Mouse (Mus musculus): Measurements from ENCODE around the gene Gart. TPM values are rescaled to one million over a fixed set of nuclear protein-coding genes. Genes with fewer than 3 reads are reported as not detected.

The Gart gene
- polyA plus RNA-seq, 1 experiment from 2014 or later, result 64.2 TPM

GRCm38 (mm10) chr16:91644901-91645300 lies 1.9 kb downstream of the Gart start:
- no peak for ATAC-seq (ENCODE audit: low FRiP score, low TSS enrichment)
- no peak overlapping the region for H3K4me3 ChIP-seq (replicated peaks; ENCODE audit: low read depth, low read length)
- H3K9me3 ChIP-seq (ENCODE audit: control insufficient read depth, low read length), result no peaks in the 10 kb centered on the region
- H3K36me3 ChIP-seq (ENCODE audit: control insufficient read depth, insufficient read depth, low read length), result peaks cover 28% of the 10 kb centered on the region
- no peak for DNase-seq
- no peak overlapping the region for H3K9ac ChIP-seq (replicated peaks; ENCODE audit: low read length)
- WGBS, result 90% methylated on average over 2 of the region's 2 CpGs
- H3K27me3 ChIP-seq (ENCODE audit: control insufficient read depth, insufficient read depth, low read length), result no peaks in the 10 kb centered on the region
- peaks cover 14% of the 10 kb centered on the region for H3K4me1 ChIP-seq (ENCODE audit: control insufficient read depth, insufficient read depth, low read length)
- H3K27ac ChIP-seq (replicated peaks; ENCODE audit: low read depth, low read length), result no peak overlapping the region
- H3K4me2 ChIP-seq (ENCODE audit: low read length), result no peak overlapping the region

DNA sequence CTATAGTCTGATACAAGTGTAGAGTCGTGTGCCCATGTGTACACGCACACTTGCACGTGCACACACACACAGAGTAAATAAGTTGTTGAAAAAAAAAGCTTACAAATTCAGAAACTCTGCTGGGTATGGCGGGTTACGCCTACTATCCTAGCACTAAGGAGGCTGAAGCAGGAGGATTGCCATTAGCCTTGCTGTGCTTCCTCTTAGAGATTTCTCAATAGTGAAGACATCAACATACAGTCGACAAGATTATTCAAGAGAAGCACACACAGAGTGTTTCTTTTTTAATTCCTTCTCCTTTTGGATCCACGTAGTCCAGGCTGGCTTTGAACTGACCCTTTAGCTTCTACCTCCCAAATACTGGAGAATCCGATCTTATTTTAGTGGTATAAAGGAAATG lies 6.6 kb downstream of the Gart start:
- Histone ChIP-seq H3K4me3 (replicated peaks; ENCODE audit: low read depth, low read length) (no peak overlapping the region), H3K27me3 (ENCODE audit: control insufficient read depth, insufficient read depth, low read length) (no peaks in the 10 kb centered on the region), H3K9ac (replicated peaks; ENCODE audit: low read length) (no peak overlapping the region), H3K9me3 (ENCODE audit: control insufficient read depth, low read length) (no peaks in the 10 kb centered on the region), H3K36me3 (ENCODE audit: control insufficient read depth, insufficient read depth, low read length) (peaks cover 73% of the 10 kb centered on the region), H3K4me1 (ENCODE audit: control insufficient read depth, insufficient read depth, low read length) (no peaks in the 10 kb centered on the region), H3K27ac (replicated peaks; ENCODE audit: low read depth, low read length) (no peak overlapping the region), H3K4me2 (ENCODE audit: low read length) (no peak overlapping the region)
- 95% methylated on average over 8 of the region's 8 CpGs for WGBS
- no peak for ATAC-seq (ENCODE audit: low FRiP score, low TSS enrichment)
- no peak for DNase-seq

DNA sequence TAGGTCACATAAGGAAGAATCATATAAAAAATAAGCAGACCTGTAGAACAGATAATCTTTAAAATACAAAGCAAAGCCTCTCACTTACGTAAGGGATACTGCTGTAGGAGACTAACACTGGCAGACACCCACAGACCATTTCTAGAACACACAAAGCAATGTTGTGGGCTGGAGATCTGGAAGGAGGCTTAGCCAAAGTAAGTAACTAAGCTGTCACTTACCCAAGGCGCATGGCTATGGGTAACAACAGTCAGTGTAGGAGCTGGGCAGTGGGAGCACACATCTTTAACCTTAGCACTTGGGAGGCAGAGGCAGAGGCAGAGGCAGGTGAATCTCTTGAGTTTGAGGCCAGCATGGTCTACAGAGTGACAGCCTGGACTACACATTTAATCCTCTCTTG lies 7.1 kb downstream of the Gart start:
- Histone ChIP-seq H3K36me3 (ENCODE audit: control insufficient read depth, insufficient read depth, low read length) (peaks cover 76% of the 10 kb centered on the region), H3K27ac (replicated peaks; ENCODE audit: low read depth, low read length) (no peak overlapping the region), H3K27me3 (ENCODE audit: control insufficient read depth, insufficient read depth, low read length) (no peaks in the 10 kb centered on the region), H3K4me3 (replicated peaks; ENCODE audit: low read depth, low read length) (no peak overlapping the region), H3K4me1 (ENCODE audit: control insufficient read depth, insufficient read depth, low read length) (no peaks in the 10 kb centered on the region), H3K4me2 (ENCODE audit: low read length) (no peak overlapping the region), H3K9ac (replicated peaks; ENCODE audit: low read length) (no peak overlapping the region), H3K9me3 (ENCODE audit: control insufficient read depth, low read length) (no peaks in the 10 kb centered on the region)
- ATAC-seq (ENCODE audit: low FRiP score, low TSS enrichment), result no peak
- WGBS, result 96% methylated on average over 2 of the region's 2 CpGs
- DNase-seq, result no peak

GRCm38 (mm10) chr16:91639161-91639560 lies 7.6 kb downstream of the Gart start:
- Histone ChIP-seq H3K27ac (replicated peaks; ENCODE audit: low read depth, low read length) (no peak overlapping the region), H3K4me1 (ENCODE audit: control insufficient read depth, insufficient read depth, low read length) (no peaks in the 10 kb centered on the region), H3K36me3 (ENCODE audit: control insufficient read depth, insufficient read depth, low read length) (peaks cover 76% of the 10 kb centered on the region), H3K9ac (replicated peaks; ENCODE audit: low read length) (no peak overlapping the region), H3K4me2 (ENCODE audit: low read length) (no peak overlapping the region), H3K9me3 (ENCODE audit: control insufficient read depth, low read length) (no peaks in the 10 kb centered on the region), H3K27me3 (ENCODE audit: control insufficient read depth, insufficient read depth, low read length) (no peaks in the 10 kb centered on the region), H3K4me3 (replicated peaks; ENCODE audit: low read depth, low read length) (no peak overlapping the region)
- no peak for ATAC-seq (ENCODE audit: low FRiP score, low TSS enrichment)
- DNase-seq, result no peak
- 95% methylated on average over 5 of the region's 5 CpGs for WGBS

DNA sequence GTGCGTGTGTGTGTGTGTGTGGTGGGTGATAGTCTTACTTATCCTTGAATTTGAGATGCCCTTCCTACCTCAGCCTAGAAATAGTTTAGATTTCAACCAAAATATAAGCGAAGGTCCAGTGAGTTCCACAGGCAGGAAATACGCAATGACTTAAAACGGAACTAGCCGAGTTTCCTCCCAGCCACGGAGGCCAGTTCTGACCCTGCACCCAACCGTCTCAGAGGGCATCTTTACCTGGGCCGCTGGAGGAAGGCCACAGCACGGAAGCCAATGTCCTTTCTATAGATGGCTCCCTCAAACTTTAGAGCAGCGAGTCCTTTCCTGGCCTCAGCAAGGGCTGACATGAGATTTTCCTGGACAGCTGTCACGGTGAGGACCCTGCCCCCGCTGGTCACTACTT lies 13.1 kb downstream of the Gart start:
- H3K36me3 ChIP-seq (ENCODE audit: control insufficient read depth, insufficient read depth, low read length), result peaks cover 85% of the 10 kb centered on the region
- no peak overlapping the region for H3K9ac ChIP-seq (replicated peaks; ENCODE audit: low read length)
- no peak overlapping the region for H3K4me2 ChIP-seq (ENCODE audit: low read length)
- H3K4me1 ChIP-seq (ENCODE audit: control insufficient read depth, insufficient read depth, low read length), result no peaks in the 10 kb centered on the region
- H3K4me3 ChIP-seq (replicated peaks; ENCODE audit: low read depth, low read length), result no peak overlapping the region
- H3K9me3 ChIP-seq (ENCODE audit: control insufficient read depth, low read length), result no peaks in the 10 kb centered on the region
- ATAC-seq (ENCODE audit: low FRiP score, low TSS enrichment), result no peak
- H3K27me3 ChIP-seq (ENCODE audit: control insufficient read depth, insufficient read depth, low read length), result no peaks in the 10 kb centered on the region
- 93% methylated on average over 12 of the region's 12 CpGs for WGBS
- no peak overlapping the region for H3K27ac ChIP-seq (replicated peaks; ENCODE audit: low read depth, low read length)
- no peak for DNase-seq

GRCm38 (mm10) chr16:91632940-91633339 lies 13.8 kb downstream of the Gart start:
- Histone ChIP-seq H3K27me3 (ENCODE audit: control insufficient read depth, insufficient read depth, low read length) (no peaks in the 10 kb centered on the region), H3K9me3 (ENCODE audit: control insufficient read depth, low read length) (no peaks in the 10 kb centered on the region), H3K4me1 (ENCODE audit: control insufficient read depth, insufficient read depth, low read length) (no peaks in the 10 kb centered on the region), H3K36me3 (ENCODE audit: control insufficient read depth, insufficient read depth, low read length) (peaks cover 86% of the 10 kb centered on the region), H3K9ac (replicated peaks; ENCODE audit: low read length) (no peak overlapping the region), H3K27ac (replicated peaks; ENCODE audit: low read depth, low read length) (no peak overlapping the region), H3K4me2 (ENCODE audit: low read length) (no peak overlapping the region), H3K4me3 (replicated peaks; ENCODE audit: low read depth, low read length) (no peak overlapping the region)
- DNase-seq, result no peak
- WGBS, result 97% methylated on average over 7 of the region's 7 CpGs
- no peak for ATAC-seq (ENCODE audit: low FRiP score, low TSS enrichment)

DNA sequence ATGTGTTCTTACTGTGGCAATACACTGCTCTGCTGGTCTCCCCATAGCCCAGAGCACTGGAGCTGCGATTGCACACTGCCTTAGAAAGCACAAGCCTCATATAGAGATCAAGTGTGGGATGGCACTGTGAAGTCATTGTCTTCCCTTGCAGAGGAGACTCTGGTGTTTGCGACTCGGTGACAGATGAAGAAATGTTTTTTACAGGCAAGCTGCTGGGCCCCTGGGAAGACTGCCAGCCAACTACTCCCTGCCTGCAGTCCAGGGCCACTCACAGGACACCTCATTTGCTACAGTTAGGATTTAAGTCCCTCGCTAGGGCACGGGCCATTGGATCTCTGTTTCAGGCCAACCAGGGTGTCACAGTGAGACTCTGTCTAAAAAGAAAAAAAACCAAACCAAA lies 14.3 kb downstream of the Gart start:
- DNase-seq, result no peak
- Histone ChIP-seq H3K36me3 (ENCODE audit: control insufficient read depth, insufficient read depth, low read length) (peaks cover 86% of the 10 kb centered on the region), H3K27ac (replicated peaks; ENCODE audit: low read depth, low read length) (no peak overlapping the region), H3K9ac (replicated peaks; ENCODE audit: low read length) (no peak overlapping the region), H3K4me3 (replicated peaks; ENCODE audit: low read depth, low read length) (no peak overlapping the region), H3K27me3 (ENCODE audit: control insufficient read depth, insufficient read depth, low read length) (no peaks in the 10 kb centered on the region), H3K4me1 (ENCODE audit: control insufficient read depth, insufficient read depth, low read length) (no peaks in the 10 kb centered on the region), H3K4me2 (ENCODE audit: low read length) (no peak overlapping the region), H3K9me3 (ENCODE audit: control insufficient read depth, low read length) (no peaks in the 10 kb centered on the region)
- ATAC-seq (ENCODE audit: low FRiP score, low TSS enrichment), result no peak
- 91% methylated on average over 5 of the region's 5 CpGs for WGBS

DNA sequence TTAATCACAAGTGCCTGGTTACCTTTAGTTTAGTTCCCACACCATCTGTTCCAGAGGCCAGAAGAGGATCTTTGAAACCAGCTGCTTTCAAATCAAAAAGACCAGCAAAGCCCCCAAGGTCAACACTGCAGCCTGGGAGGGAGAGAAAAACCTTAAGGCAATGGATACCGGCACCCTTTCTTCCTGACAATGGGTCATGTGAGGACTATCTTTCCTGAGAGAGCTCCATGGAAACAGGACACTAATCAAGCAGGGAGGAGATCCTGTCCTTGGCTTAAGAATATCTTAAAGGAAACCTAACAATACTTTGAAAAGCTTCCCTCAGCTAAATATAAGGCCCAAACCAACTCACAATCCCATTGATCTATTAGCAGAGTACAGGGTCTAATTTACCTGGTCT lies 16.2 kb downstream of the Gart start:
- peaks cover 81% of the 10 kb centered on the region for H3K36me3 ChIP-seq (ENCODE audit: control insufficient read depth, insufficient read depth, low read length)
- no peaks in the 10 kb centered on the region for H3K4me1 ChIP-seq (ENCODE audit: control insufficient read depth, insufficient read depth, low read length)
- H3K9me3 ChIP-seq (ENCODE audit: control insufficient read depth, low read length), result no peaks in the 10 kb centered on the region
- no peak overlapping the region for H3K27ac ChIP-seq (replicated peaks; ENCODE audit: low read depth, low read length)
- ATAC-seq (ENCODE audit: low FRiP score, low TSS enrichment) (no peak), DNase-seq (no peak)
- H3K4me2 ChIP-seq (ENCODE audit: low read length), result no peak overlapping the region
- H3K27me3 ChIP-seq (ENCODE audit: control insufficient read depth, insufficient read depth, low read length), result no peaks in the 10 kb centered on the region
- no peak overlapping the region for H3K9ac ChIP-seq (replicated peaks; ENCODE audit: low read length)
- WGBS, result 69% methylated on average over 1 of the region's 1 CpGs
- no peak overlapping the region for H3K4me3 ChIP-seq (replicated peaks; ENCODE audit: low read depth, low read length)

DNA sequence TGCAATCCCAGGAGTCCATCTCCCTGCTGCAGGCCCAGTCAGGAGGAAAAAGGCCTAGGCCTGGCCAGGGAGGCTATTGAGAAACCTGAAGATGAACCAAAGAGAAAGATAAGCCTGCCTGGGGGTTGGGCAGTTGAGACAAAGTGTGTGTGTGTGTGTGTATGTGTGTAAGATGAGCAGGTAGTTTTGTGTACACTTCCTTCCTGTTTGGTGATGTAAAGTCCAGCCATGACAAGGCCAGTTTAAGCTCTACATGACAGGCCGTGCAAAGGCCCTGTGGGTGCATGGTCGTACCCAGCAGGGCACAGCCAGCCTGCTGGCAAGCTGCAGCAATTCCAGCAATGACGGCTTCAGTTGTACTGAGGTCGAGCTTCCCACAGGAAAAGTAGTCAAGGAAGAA lies 17.0 kb downstream of the Gart start:
- Histone ChIP-seq H3K4me2 (ENCODE audit: low read length) (no peak overlapping the region), H3K4me1 (ENCODE audit: control insufficient read depth, insufficient read depth, low read length) (no peaks in the 10 kb centered on the region), H3K36me3 (ENCODE audit: control insufficient read depth, insufficient read depth, low read length) (peaks cover 82% of the 10 kb centered on the region), H3K9ac (replicated peaks; ENCODE audit: low read length) (no peak overlapping the region), H3K27me3 (ENCODE audit: control insufficient read depth, insufficient read depth, low read length) (no peaks in the 10 kb centered on the region), H3K9me3 (ENCODE audit: control insufficient read depth, low read length) (no peaks in the 10 kb centered on the region), H3K4me3 (replicated peaks; ENCODE audit: low read depth, low read length) (no peak overlapping the region), H3K27ac (replicated peaks; ENCODE audit: low read depth, low read length) (no peak overlapping the region)
- WGBS, result 100% methylated on average over 4 of the region's 4 CpGs
- no peak for ATAC-seq (ENCODE audit: low FRiP score, low TSS enrichment)
- no peak for DNase-seq
